Mouse (Mus musculus): Measurements from ENCODE around the gene Pxylp1.

DNA sequence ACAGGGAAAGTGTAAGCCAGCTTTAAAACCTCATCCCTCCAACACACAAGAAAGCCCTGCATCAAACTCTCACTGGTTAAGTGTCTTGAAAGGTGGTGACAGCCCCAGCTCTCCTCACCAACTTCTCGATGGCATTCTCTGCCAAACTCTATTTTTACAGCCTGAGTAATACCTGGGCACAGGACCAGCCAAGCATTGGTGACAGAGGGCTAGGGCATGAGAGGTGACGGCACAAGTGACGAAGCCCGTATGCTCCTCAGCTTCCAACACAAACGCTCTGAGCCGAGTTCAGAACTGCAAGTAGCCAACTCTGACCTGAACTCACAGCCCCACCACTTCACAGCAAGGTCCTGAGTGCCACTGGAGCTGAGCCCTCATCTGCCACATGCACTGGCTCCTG is 13.4 kb downstream of the Pxylp1 start:
- TF ChIP-seq CTCF (IDR thresholded peaks at IDR 0.05; ENCODE audit: control insufficient read depth, insufficient read depth, low read length) (no peak), POLR2A (IDR thresholded peaks at IDR 0.05; ENCODE audit: borderline replicate concordance, control insufficient read depth, low read depth, low read length) (no peak)

Data from bone marrow, adult 2 months (tissue).